Mouse (Mus musculus) small intestine, adult 2 months (tissue): ENCODE results near the gene Slc35a2.

Experiments used
- CTCF ChIP-seq: fragments of 200-500 bp; IDR thresholded peaks from 2 replicates; pipeline ENCODE4 v1.5.1; 2012; ENCODE audit warnings: low read depth, mild to moderate bottlenecking, control low read depth, inconsistent platforms, low read length, moderate library complexity, mixed read lengths; ENCODE audit not compliant: insufficient replicate concordance, insufficient read length; ENCODE audit errors: extremely low read depth
- POLR2A ChIP-seq: fragments of 200-500 bp; IDR thresholded peaks from 2 replicates; pipeline ENCODE4 v1.6.1; 2012; ENCODE audit warnings: low read depth, mild to moderate bottlenecking, control low read depth, inconsistent platforms, low read length, moderate library complexity

- no peak for TF ChIP-seq POLR2A
- no peak for TF ChIP-seq CTCF
Measured at GRCm38 (mm10) chrX:7859191-7859753, 24.6 kb upstream of the Slc35a2 start.
